8 mouse cellular contexts compared by ENCODE assay signal in genomic region chr19:57411375-57412196, GRCm38 (mm10). TPM values are rescaled to one million over a fixed set of nuclear protein-coding genes. Genes with fewer than 3 reads are reported as not detected.
DNase-seq lines count a peak whose midpoint lies in the region; ATAC-seq lines count a peak whose summit lies in the region.

No protein-coding gene starts in this region.

- peak; percentile 63 to 76 for DNase-seq in adrenal gland, adult (ENCODE audit: inconsistent age in 2 of 2, low spot score in 1 of 2)
- peak; percentile 69 for DNase-seq in embryo, embryonic 10.5 days (ENCODE audit: low spot score)
- DNase-seq in heart, adult 11 months, result peak; percentile 98
- peak; percentile 34 to 57 for DNase-seq in left cerebral cortex, postnatal 25 days (ENCODE audit: low spot score in 2 of 2)
- DNase-seq in right cerebral cortex, adult 2 months (ENCODE audit: low spot score in 2 of 2), result peak; percentile 31 to 46
- no peak for DNase-seq in c-Kit-positive CD71-positive TER-119-positive erythroid progenitor cells, embryonic 14.5 days (ENCODE audit: low spot score)

- H3K4me1 ChIP-seq in intestine, embryonic 15.5 days (replicated peaks), result peaks cover 15% of the 10 kb centered on the region

- peak overlapping the region; percentile 50 for H3K4me2 ChIP-seq in intestine, embryonic 15.5 days (replicated peaks)

- no peaks in the 10 kb centered on the region for H3K27me3 ChIP-seq in intestine, embryonic 15.5 days (replicated peaks)

- H3K27ac ChIP-seq in intestine, embryonic 15.5 days, result peak overlapping the region; percentile 54

- no peaks in the 10 kb centered on the region for H3K9me3 ChIP-seq in intestine, embryonic 15.5 days

- no peak overlapping the region for H3K4me3 ChIP-seq in intestine, embryonic 15.5 days (replicated peaks)

- 11% methylated on average over 29 of the region's 29 CpGs for WGBS in intestine, embryonic 15.5 days

- intact Hi-C loops in left cerebral cortex, postnatal 25 days (cut with DNase I), result no loop called here

- no peaks in the 10 kb centered on the region for H3K36me3 ChIP-seq in intestine, embryonic 15.5 days

- peak overlapping the region; percentile 24 for H3K9ac ChIP-seq in intestine, embryonic 15.5 days

- peak; percentile 80 for ATAC-seq in intestine, embryonic 15.5 days
- ATAC-seq in megakaryocyte progenitor cell, adult 5-6 weeks (replicated peaks; ENCODE audit: poor library complexity), result peak; percentile 64

RNA-seq across cellular contexts. Expression of gene Trub1, which starts 41.1 kb away (rescaled TPM):
- 20.6 and 24.1 TPM in 2 replicates for polyA plus RNA-seq in intestine, embryonic 15.5 days (2015; fragmentation: Nextera tagmentation; extraction: Ambion mirVana)
- total RNA-seq in left cerebral cortex, postnatal 25 days (2021), result 10 to 100 TPM; 15.0 to 15.4 TPM
- total RNA-seq in megakaryocyte progenitor cell, adult 5-6 weeks (2015), result 11.7 and 15.3 TPM in 2 replicates
- total RNA-seq in megakaryocyte progenitor cell, adult 5-6 weeks (2017), result 13.1 and 20.9 TPM in 2 replicates

RNA-seq across cellular contexts. Expression of gene Fam160b1, which starts 51.1 kb away (rescaled TPM):
- 11.7 and 12.8 TPM in 2 replicates for polyA plus RNA-seq in intestine, embryonic 15.5 days (2015; fragmentation: Nextera tagmentation; extraction: Ambion mirVana)
- 10 to 100 TPM; 23.3 to 24.0 TPM for total RNA-seq in left cerebral cortex, postnatal 25 days (2021)
- total RNA-seq in megakaryocyte progenitor cell, adult 5-6 weeks (2015), result 18.8 and 23.0 TPM in 2 replicates
- total RNA-seq in megakaryocyte progenitor cell, adult 5-6 weeks (2017), result 12.7 and 13.2 TPM in 2 replicates
